Mouse (Mus musculus) gastrocnemius, adult 8-10 months (tissue): Measurements from ENCODE around the gene Ubqln3. TPM values are rescaled to one million over a fixed set of nuclear protein-coding genes. Genes with fewer than 3 reads are reported as not detected.

Source experiments
- DNase-seq, 2 experiments: peaks; one replicate each; pipeline ENCODE4 v3.0.0; 2022; ENCODE audit warnings: low spot score in 2 of 2
- total RNA-seq, 4 experiments: library from RNA; stranded (reverse); gene quantifications; 2 replicates each; pipeline ENCODE4 v1.2.4; 2022

The Ubqln3 gene
- not detected for total RNA-seq

DNA sequence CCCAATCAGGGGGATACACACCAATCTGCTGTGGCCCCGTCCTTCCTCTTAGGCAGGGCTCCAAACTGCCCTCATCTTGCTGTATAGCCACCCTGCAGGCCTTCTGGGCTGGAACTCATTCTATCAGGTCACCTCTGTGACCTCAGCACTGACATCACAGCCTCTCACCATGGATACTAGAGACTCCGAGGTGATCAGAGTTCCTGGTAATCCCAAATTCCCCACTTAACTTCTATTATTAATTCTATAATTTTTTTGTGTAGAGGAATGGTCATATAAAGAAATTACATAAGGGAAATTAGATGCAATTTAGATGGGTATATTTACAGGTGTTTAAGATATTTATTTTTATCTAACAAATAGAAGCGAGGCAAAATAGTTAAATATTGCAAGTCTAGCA is at the start of gene Ubqln3:
Gene Ubqln3 (minus strand): TSS at position 101 of the 400 bp plus-strand sequence.
- DNase-seq: no peak

GRCm38 (mm10) chr7:104191275-104191674 is 48.2 kb upstream of the Ubqln3 start:
- no peak for DNase-seq

GRCm38 (mm10) chr7:104183292-104183691 is 40.2 kb upstream of the Ubqln3 start, which contains the start of gene Olfr648:
TSS of gene Olfr648 (minus strand) at chr7:104183392.
- no peak for DNase-seq

DNA sequence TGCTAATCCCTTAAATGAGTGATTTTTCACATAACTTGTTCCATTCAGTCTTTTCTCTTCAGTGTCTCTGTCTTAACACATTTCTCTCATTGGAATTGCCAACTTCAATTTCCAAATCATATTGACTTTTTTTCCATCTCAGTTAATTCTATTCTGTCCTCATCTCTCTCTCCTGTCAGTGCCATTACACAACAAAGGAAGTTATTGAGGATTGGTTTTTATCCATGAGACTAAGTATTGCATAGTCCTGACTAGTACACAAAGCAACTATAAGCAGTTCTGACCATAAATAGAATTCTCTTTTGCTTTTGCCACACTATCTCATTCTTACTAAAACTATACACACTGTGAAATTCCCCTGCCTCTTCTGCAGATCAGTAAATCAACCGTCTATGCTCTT is 36.0 kb upstream of the Ubqln3 start:
- no peak for DNase-seq

GRCm38 (mm10) chr7:104178422-104179054 is 35.5 kb upstream of the Ubqln3 start:
- DNase-seq: no peak

DNA sequence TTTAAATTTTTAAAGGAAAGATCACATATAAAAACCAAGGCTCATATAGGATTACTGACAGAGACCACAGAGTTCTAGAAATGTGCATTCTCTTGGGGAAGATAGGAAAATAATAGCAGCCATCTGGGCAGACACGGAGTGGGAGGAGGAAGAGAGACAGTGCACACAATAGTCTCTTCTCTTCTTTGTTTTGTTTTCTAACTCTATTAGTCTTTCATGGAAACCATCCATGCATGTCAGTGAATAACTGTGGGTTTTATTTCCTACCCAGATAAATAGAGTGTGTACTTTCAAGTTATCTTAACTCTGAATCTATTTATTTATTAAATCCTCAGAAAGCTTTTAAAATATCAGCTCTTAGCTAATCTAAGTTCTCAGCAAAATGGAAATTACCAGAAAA is 32.0 kb upstream of the Ubqln3 start:
- no peak for DNase-seq

DNA sequence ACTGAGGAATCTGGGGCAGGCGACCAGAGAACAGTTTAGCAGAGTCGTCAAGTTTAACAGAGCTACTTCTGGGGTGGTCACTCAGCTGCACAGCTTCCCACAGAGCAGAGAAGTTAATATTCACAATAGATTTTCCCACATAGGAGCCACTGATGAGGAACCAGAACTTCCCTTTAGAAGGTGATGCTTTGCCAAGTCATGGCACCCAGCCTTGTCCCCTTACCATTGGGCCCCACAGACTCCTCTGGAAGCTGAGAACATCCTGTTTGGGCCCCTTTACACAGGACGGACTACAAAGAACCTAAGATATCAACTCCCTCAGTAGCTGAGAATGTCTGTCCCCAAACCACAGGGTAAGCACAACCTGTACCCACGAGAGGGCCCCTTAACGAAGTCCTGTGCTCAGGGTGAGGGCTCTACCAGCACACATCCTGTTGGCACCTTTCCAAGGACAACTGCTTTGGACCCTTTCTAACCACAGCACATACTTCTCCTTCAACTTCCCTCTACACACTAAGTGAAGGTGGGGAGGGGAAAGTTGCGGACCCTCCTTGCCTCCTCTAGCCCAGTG is 26.6 kb upstream of the Ubqln3 start:
- no peak for DNase-seq

GRCm38 (mm10) chr7:104167105-104167504 is 24.0 kb upstream of the Ubqln3 start:
- DNase-seq: no peak

GRCm38 (mm10) chr7:104150456-104150855 is 7.4 kb upstream of the Ubqln3 start, which contains the start of gene Ubqlnl:
TSS of gene Ubqlnl (minus strand) at chr7:104150556.
- no peak for DNase-seq

- DNase-seq: no peak
Observed at GRCm38 (mm10) chr7:104137305-104137704, 5.8 kb downstream of the Ubqln3 start, which contains the start of gene Olfr643. TSS of gene Olfr643 (minus strand) at chr7:104137405.

GRCm38 (mm10) chr7:104129726-104130125 is 13.4 kb downstream of the Ubqln3 start, which contains the start of gene Ubqln5:
TSS of gene Ubqln5 (minus strand) at chr7:104129826.
- DNase-seq: no peak

GRCm38 (mm10) chr7:104104757-104104972 is 38.4 kb downstream of the Ubqln3 start, which contains the start of gene Olfr646:
TSS of gene Olfr646 (plus strand) at chr7:104104873.
- DNase-seq: no peak

DNA sequence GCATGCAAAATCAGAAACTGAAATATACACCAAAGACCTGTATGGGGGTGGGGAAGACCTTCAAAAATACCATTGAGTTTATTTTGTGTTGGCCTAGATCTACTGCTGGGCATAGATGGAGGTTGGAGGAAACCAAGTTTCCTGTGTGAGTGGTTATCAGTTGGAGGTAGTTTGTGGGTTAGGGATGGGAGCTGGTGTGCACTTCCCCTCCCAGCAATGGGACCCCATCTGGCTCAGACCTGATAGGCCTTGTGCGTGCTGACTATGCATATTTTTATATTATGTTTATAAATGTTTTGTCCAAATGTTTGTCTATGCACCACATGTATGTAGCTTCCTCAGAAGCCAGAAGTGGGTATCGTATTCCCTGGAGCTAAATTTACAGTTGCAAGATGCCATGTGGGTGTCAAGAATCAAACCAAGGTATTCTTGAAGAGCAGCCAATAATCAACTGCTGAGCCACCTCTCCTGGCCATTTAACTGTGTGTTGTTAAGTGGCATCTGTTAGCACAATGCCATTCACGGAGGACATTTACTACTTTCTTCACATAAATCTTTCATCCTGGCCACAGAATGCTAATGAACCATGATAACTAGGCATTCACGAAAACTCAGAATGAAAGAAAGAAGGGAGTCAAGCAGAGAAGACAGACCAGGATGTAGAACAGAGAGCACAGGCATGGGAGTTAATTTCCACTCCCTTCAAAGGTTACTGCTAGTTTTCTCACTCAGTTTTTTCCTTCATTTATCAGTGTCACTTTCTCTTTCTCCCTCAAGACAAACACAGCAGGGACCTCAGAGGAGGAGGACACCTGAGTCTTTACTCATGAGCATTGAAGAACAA is 38.9 kb downstream of the Ubqln3 start:
- no peak for DNase-seq

Other genes with a start within 250 kb of the Ubqln3 start
- gene Olfr64, start 248.8 kb downstream of the Ubqln3 start, total RNA-seq: not detected
- not detected for gene Olfr65, start 239.8 kb downstream of the Ubqln3 start, total RNA-seq
- not detected for gene Olfr631, start 214.5 kb downstream of the Ubqln3 start, total RNA-seq
- gene Olfr632, start 208.9 kb downstream of the Ubqln3 start, total RNA-seq: not detected
- not detected for gene Olfr633, start 198.8 kb downstream of the Ubqln3 start, total RNA-seq
- not detected for gene Olfr635, start 172.1 kb downstream of the Ubqln3 start, total RNA-seq
- not detected for gene Olfr638, start 144.5 kb downstream of the Ubqln3 start, total RNA-seq
- not detected for gene Olfr639, start 126.0 kb downstream of the Ubqln3 start, total RNA-seq
- not detected for gene Olfr640, start 117.7 kb downstream of the Ubqln3 start, total RNA-seq
- gene Olfr641, start 107.8 kb downstream of the Ubqln3 start, total RNA-seq: not detected
- not detected for gene Olfr642, start 90.6 kb downstream of the Ubqln3 start, total RNA-seq
- not detected for gene 4930516K23Rik, start 81.8 kb downstream of the Ubqln3 start, total RNA-seq
- not detected for gene Olfr644, start 71.4 kb downstream of the Ubqln3 start, total RNA-seq
- gene Olfr645, start 57.8 kb downstream of the Ubqln3 start, total RNA-seq: not detected
- gene Olfr646, start 38.4 kb downstream of the Ubqln3 start, total RNA-seq: not detected
- gene Ubqln5, start 13.5 kb downstream of the Ubqln3 start, total RNA-seq: not detected
- not detected for gene Olfr643, start 5.9 kb downstream of the Ubqln3 start, total RNA-seq
- not detected for gene Ubqlnl, start 7.3 kb upstream of the Ubqln3 start, total RNA-seq
- not detected for gene Olfm5, start 21.6 kb upstream of the Ubqln3 start, total RNA-seq
- not detected for gene Olfr648, start 40.1 kb upstream of the Ubqln3 start, total RNA-seq
- gene Olfr649, start 52.7 kb upstream of the Ubqln3 start, total RNA-seq: not detected
- under 1 TPM; 0.19 to 0.99 (median 0.20) TPM for gene Trim6, start 75.5 kb upstream of the Ubqln3 start, total RNA-seq
- 1 to 10 TPM in 1 of 4 experiments, under 1 TPM in 3; 0.87 to 1.6 (median 0.95) TPM for gene Trim34a, start 101.2 kb upstream of the Ubqln3 start, total RNA-seq
- under 1 TPM; 0.56 to 0.70 (median 0.66) TPM for gene Trim5, start 144.8 kb upstream of the Ubqln3 start, total RNA-seq
- 1 to 10 TPM; 2.1 to 2.6 (median 2.3) TPM for gene Trim12a, start 172.2 kb upstream of the Ubqln3 start, total RNA-seq
- not detected for gene Trim34b, start 186.2 kb upstream of the Ubqln3 start, total RNA-seq
- gene Trim12c, start 210.1 kb upstream of the Ubqln3 start, total RNA-seq: 1 to 10 TPM; 2.3 to 3.1 (median 2.6) TPM
- gene Trim30b, start 226.6 kb upstream of the Ubqln3 start, total RNA-seq: not detected